Mouse (Mus musculus): ENCODE results near the gene Nlrp9a. TPM values are rescaled to one million over a fixed set of nuclear protein-coding genes. Genes with fewer than 3 reads are reported as not detected.
"Not testable (repeated sequence)": the region's sequence is repeated elsewhere in the genome, so short reads cannot be mapped to it uniquely, and the experiment has no call there.

Gene Nlrp9a
- total RNA-seq (2021) = not detected

DNA sequence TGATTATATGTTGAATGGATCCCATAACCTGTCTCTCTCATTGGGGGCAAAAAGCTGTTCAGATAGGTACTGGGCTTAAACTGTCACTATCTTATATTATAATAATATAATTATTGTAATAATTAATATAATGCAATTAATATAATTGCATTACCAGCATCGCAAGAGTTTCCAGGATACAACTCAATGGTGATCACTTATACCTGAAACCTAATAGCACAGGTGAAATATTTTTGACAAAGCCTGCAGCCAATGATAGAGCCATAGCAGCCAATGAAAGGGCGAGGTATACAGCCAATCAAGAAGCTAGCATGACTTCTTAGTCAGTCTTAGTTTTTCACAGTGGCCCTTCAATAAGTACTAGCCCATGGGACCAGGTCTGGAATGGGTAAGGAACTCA, at the start of gene Nlrp9a:
Gene Nlrp9a, plus strand, starts transcription at position 301 of the 400 bp plus-strand sequence.
- not testable (repeated sequence) for DNase-seq (ENCODE audit: extremely low spot score in 1 of 2, low spot score in 1 of 2)

DNA sequence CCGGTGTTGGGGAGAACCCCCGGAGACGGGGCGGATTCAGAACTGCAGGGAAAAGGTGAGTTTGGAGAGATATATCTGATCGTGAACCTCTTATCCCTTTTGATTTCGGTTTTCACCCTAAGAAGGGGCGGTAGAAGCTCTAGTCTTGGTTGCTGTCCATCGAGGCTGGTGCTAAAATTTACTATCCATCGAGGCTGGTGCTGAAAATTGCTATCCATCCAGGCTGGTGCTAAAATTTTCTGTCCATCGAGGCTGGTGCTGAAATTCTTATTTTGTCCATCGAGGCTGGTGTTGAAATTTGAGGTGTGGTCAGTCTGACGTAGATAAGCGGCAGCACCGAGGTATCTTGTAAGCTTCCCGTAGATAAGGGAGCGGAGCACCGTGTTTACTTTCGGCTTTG, 45.3 kb upstream of the Nlrp9a start:
- DNase-seq (ENCODE audit: extremely low spot score in 1 of 2, low spot score in 1 of 2) = not testable (repeated sequence)

DNA sequence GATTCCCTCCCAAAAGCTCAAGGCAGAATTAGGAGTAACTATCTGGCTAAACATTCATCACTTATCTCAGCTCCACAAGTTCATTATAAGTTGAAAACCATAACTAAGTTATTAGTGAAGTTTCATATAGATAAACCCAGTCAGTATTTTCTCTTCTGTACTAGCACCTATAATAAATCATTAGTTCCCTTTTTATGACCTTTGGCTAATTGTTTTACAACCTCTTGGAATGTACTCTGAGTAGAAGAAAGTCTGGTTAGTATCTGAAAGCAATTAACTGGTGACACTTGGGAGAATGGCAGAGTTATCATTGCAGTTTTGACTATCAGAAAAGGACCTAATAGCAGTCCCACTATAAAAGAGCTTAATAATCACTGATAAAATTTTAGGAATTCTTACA, 54.3 kb downstream of the Nlrp9a start:
- DNase-seq (ENCODE audit: extremely low spot score in 1 of 2, low spot score in 1 of 2) = no peak

DNA sequence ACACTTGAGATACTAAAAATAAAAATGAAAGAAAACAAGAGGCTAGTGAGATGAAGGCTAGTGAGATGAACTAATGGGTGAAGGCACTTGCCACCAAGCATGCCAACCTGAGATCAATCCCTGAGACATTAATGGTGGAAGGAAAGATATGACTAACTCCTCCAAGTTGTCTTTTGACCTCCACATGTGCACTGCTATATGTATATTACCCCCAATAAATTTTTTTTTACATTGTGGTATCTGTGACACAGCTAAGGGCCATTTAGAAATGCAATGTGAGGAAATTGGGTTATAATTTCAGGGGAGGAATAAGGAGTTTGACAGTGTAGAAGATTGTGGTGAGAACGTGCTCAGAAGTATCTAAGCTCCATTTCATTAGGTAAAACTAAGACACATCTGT, 55.0 kb downstream of the Nlrp9a start:
- no peak for DNase-seq (ENCODE audit: extremely low spot score in 1 of 2, low spot score in 1 of 2)

DNA sequence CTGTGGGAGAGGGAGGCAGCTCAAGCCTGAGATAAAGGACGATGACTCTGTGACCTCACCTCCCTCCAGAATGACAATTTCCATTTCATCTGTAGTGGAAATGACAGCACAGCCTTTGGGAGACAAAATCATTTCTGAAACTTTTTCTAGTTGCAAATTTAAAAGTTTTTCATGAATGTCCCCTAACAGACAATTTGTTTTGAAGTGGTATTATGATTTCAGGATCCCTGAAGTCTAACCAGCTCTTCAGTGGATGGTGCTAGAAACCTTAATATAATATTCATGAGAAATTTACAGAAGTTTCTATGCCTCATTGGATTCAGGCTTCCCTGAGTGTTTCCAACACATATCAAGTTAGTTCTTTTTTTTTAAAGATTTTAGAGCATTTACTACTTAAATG, 83.5 kb downstream of the Nlrp9a start, which contains the start of gene Vmn1r185:
Gene Vmn1r185, minus strand, starts transcription at position 101 of the 400 bp plus-strand sequence.
- DNase-seq (ENCODE audit: extremely low spot score in 1 of 2, low spot score in 1 of 2) = not testable (repeated sequence)

Small RNAs within 50 kb of the gene (microRNA-seq; reads per million reads assigned to microRNA genes)
- gene Gm25947 = 0 reads per million in 2 experiments

Other genes with a start within 250 kb of the Nlrp9a start
- gene Cyp2a4, start 227.9 kb upstream of the Nlrp9a start, total RNA-seq (2021) = not detected
- gene Nlrp9c, start 131.3 kb upstream of the Nlrp9a start, total RNA-seq (2021) = not detected
- gene Nlrp4a, start 99.9 kb upstream of the Nlrp9a start, total RNA-seq (2021) = not detected
- gene Vmn1r185, start 83.4 kb downstream of the Nlrp9a start, total RNA-seq (2021) = not detected
- not detected for gene Cyp2b23, start 151.4 kb downstream of the Nlrp9a start, total RNA-seq (2021)
- gene Cyp2b19, start 222.1 kb downstream of the Nlrp9a start, total RNA-seq (2021) = not detected